Mouse (Mus musculus) forebrain, embryonic 11.5 days (tissue): Measurements from ENCODE around the gene Ccdc60. TPM values are rescaled to one million over a fixed set of nuclear protein-coding genes. Genes with fewer than 3 reads are reported as not detected.

Source experiments
- ATAC-seq: fragments of 200-750 bp; cut with Nextera tagmentation; replicated peaks from 2 replicates; pipeline ENCODE4 v1.8.0; 2017; ENCODE audit warnings: moderate TSS enrichment; ENCODE audit not compliant: low FRiP score
- DNase-seq: peaks from one replicate; pipeline ENCODE4 v3.0.0-alpha.2; 2017; ENCODE audit warnings: low spot score
- H3K27ac ChIP-seq: fragments of 300-500 bp; sonication (generic); 2 replicates; pipeline ENCODE4 v1.5.1; 2014; ENCODE audit warnings: low read depth, low read length
- H3K27me3 ChIP-seq: fragments of 300-500 bp; sonication (generic); 2 replicates; pipeline ENCODE4 v1.6.1; 2014; ENCODE audit warnings: mild to moderate bottlenecking, low read length, mixed read lengths; ENCODE audit not compliant: control insufficient read depth, insufficient read depth
- H3K36me3 ChIP-seq: fragments of 300-500 bp; sonication (generic); 2 replicates; pipeline ENCODE4 v1.6.1; 2014; ENCODE audit warnings: mild to moderate bottlenecking, low read length, moderate library complexity, mixed read lengths; ENCODE audit not compliant: control insufficient read depth, insufficient read depth
- H3K4me1 ChIP-seq: fragments of 300-500 bp; sonication (generic); replicated peaks from 2 replicates; pipeline ENCODE4 v1.6.1; 2014; ENCODE audit warnings: low read length, mixed read lengths; ENCODE audit not compliant: control insufficient read depth, insufficient read depth
- H3K4me2 ChIP-seq: fragments of 300-500 bp; sonication (generic); 2 replicates; pipeline ENCODE4 v1.6.1; 2014; ENCODE audit warnings: low read depth, mild to moderate bottlenecking, low read length, moderate library complexity, mixed read lengths; ENCODE audit not compliant: severe bottlenecking
- H3K4me3 ChIP-seq: fragments of 300-500 bp; sonication (generic); 2 replicates; pipeline ENCODE4 v1.5.1; 2014; ENCODE audit warnings: low read depth, low read length
- H3K9ac ChIP-seq: fragments of 300-500 bp; sonication (generic); 2 replicates; pipeline ENCODE4 v1.6.1; 2014; ENCODE audit warnings: low read length
- H3K9me3 ChIP-seq: fragments of 300-500 bp; sonication (generic); 2 replicates; pipeline ENCODE4 v1.6.1; 2016; ENCODE audit warnings: low read length, mixed read lengths; ENCODE audit not compliant: control insufficient read depth
- WGBS: fragments of 180-500 bp; shearing (Covaris S2); extraction: QIAGEN DNeasy Blood & Tissue Kit; methylation state at CpG from one replicate; pipeline ENCODE4 v1.1.7; 2014; 5-methylcytosine and 5-hydroxymethylcytosine counted together
- polyA plus RNA-seq: library from polyadenylated mRNA; unstranded; fragments of >200 nt; fragmentation: Nextera tagmentation; extraction: Ambion mirVana; gene quantifications from 2 replicates; pipeline ENCODE4 v1.2.1, GENCODE M21; 2014

The Ccdc60 gene
- polyA plus RNA-seq, 1 experiment from 2014 or later: 0.92 TPM

DNA sequence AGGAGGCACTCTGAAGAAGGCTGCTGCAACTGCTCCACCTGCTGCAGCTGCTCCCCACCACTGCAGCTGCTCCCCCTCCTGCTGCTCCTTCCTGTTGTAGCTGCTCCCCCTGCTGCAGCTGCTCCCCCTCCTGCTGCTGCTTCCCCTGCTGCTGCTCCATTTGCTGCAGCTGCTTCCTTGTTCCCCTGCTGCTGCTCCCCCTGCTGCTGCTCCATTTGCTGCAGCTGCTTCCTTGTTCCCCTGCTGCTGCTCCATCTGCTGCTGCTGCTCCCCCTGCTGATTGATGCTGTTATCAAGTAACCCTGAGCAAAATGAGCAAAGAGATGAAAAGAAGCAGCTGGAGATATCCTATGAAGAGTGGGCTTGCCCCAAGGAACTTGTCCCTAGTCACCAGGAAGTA, 8.3 kb downstream of the Ccdc60 start:
- Histone ChIP-seq H3K36me3 (no peaks in the 10 kb centered on the region), H3K4me2 (no peak overlapping the region), H3K9ac (no peak overlapping the region), H3K27me3 (peaks cover 9% of the 10 kb centered on the region; the same call in 1 of the 2 replicates), H3K4me1 (peaks cover 15% of the 10 kb centered on the region; the same call in 1 of the 2 replicates), H3K4me3 (no peak overlapping the region), H3K27ac (no peak overlapping the region), H3K9me3 (peaks cover 11% of the 10 kb centered on the region)
- DNase-seq (no peak), ATAC-seq (no peak)

GRCm38 (mm10) chr5:116278436-116278918, 10.3 kb downstream of the Ccdc60 start:
- Histone ChIP-seq H3K4me2 (peak overlapping the region; percentile 42), H3K27ac (peak overlapping the region; percentile 46), H3K9me3 (peaks cover 11% of the 10 kb centered on the region), H3K27me3 (peaks cover 3% of the 10 kb centered on the region; the same call in 1 of the 2 replicates), H3K4me1 (peaks cover 23% of the 10 kb centered on the region), H3K36me3 (no peaks in the 10 kb centered on the region), H3K4me3 (no peak overlapping the region), H3K9ac (no peak overlapping the region)
- ATAC-seq: peak; percentile 56
- peak; percentile 81 for DNase-seq
- WGBS: 47% methylated on average over 17 of the region's 17 CpGs

DNA sequence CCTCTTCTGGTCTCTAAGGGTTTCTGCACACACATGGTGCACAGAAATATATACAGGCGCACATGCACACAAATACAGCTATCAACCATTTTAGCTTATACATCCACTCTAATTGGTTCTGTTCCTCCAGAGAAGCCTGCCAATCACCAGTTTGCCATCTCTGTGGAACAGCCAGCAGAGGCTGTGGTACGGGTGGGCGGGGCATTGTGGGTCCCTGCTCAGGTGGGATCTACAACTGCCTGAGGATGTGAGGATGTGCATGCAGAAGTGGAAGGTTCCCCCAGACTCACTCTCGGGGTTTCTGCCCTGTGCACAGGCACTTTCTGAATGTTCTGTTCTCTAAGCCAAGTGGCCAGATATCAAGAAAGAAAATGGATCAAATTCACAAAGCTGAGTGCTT, 10.8 kb downstream of the Ccdc60 start:
- Histone ChIP-seq H3K9me3 (peaks cover 11% of the 10 kb centered on the region), H3K4me3 (no peak overlapping the region), H3K36me3 (no peaks in the 10 kb centered on the region), H3K27me3 (peaks cover 3% of the 10 kb centered on the region; the same call in 1 of the 2 replicates), H3K4me1 (peaks cover 23% of the 10 kb centered on the region), H3K9ac (no peak overlapping the region), H3K4me2 (no peak overlapping the region), H3K27ac (peak overlapping the region; percentile 41; the same call in 1 of the 2 replicates)
- 72% methylated on average over 4 of the region's 4 CpGs for WGBS
- DNase-seq (peak; percentile 75), ATAC-seq (peak; percentile 31; the same call in 1 of the 2 replicates)

- Histone ChIP-seq H3K36me3 (no peaks in the 10 kb centered on the region), H3K4me3 (no peak overlapping the region), H3K27ac (no peak overlapping the region), H3K4me2 (no peak overlapping the region), H3K4me1 (peaks cover 21% of the 10 kb centered on the region), H3K27me3 (peaks cover 5% of the 10 kb centered on the region; the same call in 1 of the 2 replicates), H3K9ac (no peak overlapping the region; the same call in 1 of the 2 replicates), H3K9me3 (peaks cover 11% of the 10 kb centered on the region)
- 68% methylated on average over 2 of the region's 2 CpGs for WGBS
- DNase-seq: no peak
- ATAC-seq: no peak
These were observed 14.0 kb downstream of the Ccdc60 start for GRCm38 (mm10) chr5:116274818-116275217.

DNA sequence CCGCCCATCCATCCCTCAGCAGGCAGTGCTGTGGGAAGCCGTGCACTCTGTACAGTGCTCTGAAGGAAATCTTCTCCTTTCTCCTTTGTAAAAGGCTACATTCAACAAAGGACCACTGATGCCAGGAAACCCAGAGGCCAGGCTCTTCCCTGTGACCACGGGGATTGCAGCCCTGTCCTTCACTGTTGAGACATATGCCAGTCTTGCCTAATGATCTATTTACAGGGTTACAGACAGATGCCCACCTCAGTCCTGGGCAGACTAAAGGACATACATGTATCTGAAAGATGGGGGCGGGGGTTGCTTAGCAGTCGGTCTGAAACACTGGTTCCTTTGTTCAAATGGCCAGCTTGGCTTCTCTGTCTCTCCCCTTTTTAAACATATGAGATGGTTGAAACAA, 14.4 kb downstream of the Ccdc60 start:
- ATAC-seq (peak; percentile 21; the same call in 1 of the 2 replicates), DNase-seq (no peak)
- WGBS: 37% methylated on average over 5 of the region's 5 CpGs
- peaks cover 17% of the 10 kb centered on the region for H3K4me1 ChIP-seq
- H3K9ac ChIP-seq: 0 out of 2 replicates have a peak overlapping the region, but pooled peaks have one; percentile 9
- peaks cover 11% of the 10 kb centered on the region for H3K9me3 ChIP-seq
- H3K36me3 ChIP-seq: no peaks in the 10 kb centered on the region
- H3K4me2 ChIP-seq: no peak overlapping the region
- no peak overlapping the region for H3K27ac ChIP-seq
- H3K27me3 ChIP-seq: peaks cover 5% of the 10 kb centered on the region; the same call in 1 of the 2 replicates
- no peak overlapping the region for H3K4me3 ChIP-seq

DNA sequence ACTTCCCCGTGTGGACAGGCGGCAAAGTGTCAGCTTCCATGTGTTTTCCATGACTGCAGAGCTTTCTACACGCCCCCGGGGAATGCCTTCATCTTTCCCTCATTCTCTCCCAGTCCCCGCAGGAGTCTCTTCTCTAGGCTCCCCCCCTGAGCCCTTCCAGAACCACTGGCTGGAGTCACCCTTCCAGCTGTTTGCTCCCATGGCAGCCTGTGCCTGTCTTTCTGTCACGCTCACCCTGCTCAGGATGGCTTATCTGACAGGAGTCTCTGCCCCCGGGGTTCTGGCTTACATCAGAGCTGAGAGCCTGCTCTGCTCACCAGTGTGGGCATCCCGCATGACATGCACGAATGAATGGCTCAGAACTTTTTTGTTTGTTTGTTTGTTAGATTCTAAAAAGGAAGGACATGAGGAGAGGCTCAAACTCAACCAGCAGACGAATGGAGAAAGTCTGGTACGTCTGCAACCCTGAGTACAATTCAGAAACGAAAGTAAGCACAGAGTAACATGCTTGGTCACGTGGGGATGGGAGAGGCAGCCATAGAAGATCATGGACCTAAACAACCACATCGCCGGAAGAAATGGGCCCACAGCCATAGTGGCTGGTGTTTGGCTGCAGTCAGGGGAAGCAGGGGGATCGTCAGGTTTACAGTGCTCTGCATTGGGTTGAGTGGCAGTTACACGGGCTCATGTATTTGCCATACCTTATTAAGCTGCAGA, 17.1 kb downstream of the Ccdc60 start:
- ATAC-seq: no peak
- no peak overlapping the region for H3K27ac ChIP-seq
- H3K27me3 ChIP-seq: peaks cover 5% of the 10 kb centered on the region; the same call in 1 of the 2 replicates
- no peak overlapping the region for H3K9ac ChIP-seq
- WGBS: 76% methylated on average over 17 of the region's 17 CpGs
- peaks cover under 1% of the 10 kb centered on the region; the same call in 1 of the 2 replicates for H3K9me3 ChIP-seq
- DNase-seq: peak; percentile 47
- peaks cover 9% of the 10 kb centered on the region for H3K4me1 ChIP-seq
- H3K4me2 ChIP-seq: no peak overlapping the region
- H3K4me3 ChIP-seq: no peak overlapping the region
- H3K36me3 ChIP-seq: no peaks in the 10 kb centered on the region

DNA sequence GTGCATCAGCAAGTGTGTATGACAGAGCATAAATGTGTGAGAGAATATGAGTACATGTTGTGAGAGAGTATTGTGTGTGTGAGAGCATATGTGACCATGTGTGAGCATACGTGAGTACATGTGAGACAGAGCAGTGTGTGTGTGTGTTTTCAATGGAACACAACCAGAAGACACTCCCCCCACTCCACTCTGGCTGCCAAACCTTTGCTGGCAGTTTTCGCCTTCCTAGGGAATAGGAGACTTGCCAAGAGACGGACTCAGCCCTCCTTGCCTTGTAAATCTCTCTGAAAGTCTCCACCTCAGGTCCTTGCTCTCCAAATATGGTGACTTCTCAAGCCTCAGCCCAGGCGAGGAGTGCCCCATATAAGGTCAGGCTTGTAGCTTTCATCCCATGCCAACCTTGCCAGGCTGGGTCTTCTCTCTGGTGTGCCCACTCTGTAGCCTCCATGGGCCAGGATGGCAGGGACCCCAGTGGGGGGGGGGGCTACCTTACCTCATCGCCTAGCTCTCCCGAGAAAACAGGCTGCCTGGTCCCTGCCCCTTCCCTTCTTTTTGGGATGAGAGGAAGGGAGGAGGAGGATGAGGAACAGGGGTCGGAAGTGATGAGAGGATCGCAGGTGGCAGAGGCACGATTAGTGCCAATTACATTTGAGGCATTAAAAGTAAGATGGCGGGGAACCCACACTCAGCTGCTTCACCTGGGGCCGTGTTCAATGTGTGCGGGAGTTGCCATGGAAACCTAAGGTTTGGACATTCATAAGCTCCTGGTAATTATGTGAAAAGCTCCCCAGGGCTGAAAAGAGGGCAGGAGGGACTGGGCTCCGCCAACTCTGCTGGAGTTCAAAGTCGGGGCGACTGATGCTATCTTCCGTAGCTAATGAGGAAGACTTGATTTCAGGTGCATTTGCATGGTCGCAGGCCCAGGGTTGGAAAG, 19.3 kb downstream of the Ccdc60 start:
- WGBS: 75% methylated on average over 17 of the region's 17 CpGs
- no peak overlapping the region for H3K27ac ChIP-seq
- H3K9me3 ChIP-seq: no peaks in the 10 kb centered on the region
- ATAC-seq (no peak), DNase-seq (no peak)
- H3K4me1 ChIP-seq: peaks cover 5% of the 10 kb centered on the region; the same call in 1 of the 2 replicates
- H3K27me3 ChIP-seq: peaks cover 5% of the 10 kb centered on the region; the same call in 1 of the 2 replicates
- no peak overlapping the region for H3K4me3 ChIP-seq
- no peak overlapping the region for H3K4me2 ChIP-seq
- H3K9ac ChIP-seq: no peak overlapping the region
- H3K36me3 ChIP-seq: no peaks in the 10 kb centered on the region

DNA sequence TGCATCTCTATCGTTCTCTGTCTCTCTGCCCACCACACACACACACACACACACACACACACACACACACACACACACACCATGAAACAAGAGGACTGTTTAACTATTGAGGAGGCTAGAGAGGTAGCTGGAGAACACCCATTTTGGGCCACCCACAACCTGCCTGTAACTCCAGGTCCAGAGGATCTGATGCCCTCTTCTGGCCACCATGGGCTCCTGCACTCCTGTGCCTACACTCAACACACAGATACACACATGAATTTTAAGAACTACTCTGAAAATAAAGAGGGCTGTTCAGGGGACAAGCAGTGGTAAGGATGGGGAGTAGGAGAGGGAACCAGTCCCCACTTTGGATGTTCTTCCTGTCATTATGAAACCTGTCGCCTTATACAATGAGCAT, 26.1 kb downstream of the Ccdc60 start:
- Histone ChIP-seq H3K9me3 (no peaks in the 10 kb centered on the region), H3K4me1 (no peaks in the 10 kb centered on the region), H3K36me3 (no peaks in the 10 kb centered on the region), H3K4me3 (no peak overlapping the region), H3K27me3 (no peaks in the 10 kb centered on the region), H3K9ac (no peak overlapping the region), H3K4me2 (no peak overlapping the region), H3K27ac (no peak overlapping the region)
- no peak for DNase-seq
- WGBS: 88% methylated on average over 2 of the region's 2 CpGs
- ATAC-seq: no peak
